Mouse (Mus musculus): ENCODE measurements around the gene Sidt2. TPM values are rescaled to one million over a fixed set of nuclear protein-coding genes. Genes with fewer than 3 reads are reported as not detected.

The Sidt2 gene
- polyA plus RNA-seq, 1 experiment from 2014 or later = 23.6 TPM

- ATAC-seq (ENCODE audit: low FRiP score) = peak; percentile 63
- under 1% methylated on average over 46 of the region's 63 CpGs for WGBS
These were observed 558 bp downstream of the Sidt2 start for GRCm38 (mm10) chr9:45954294-45955106.

GRCm38 (mm10) chr9:45953511-45954293 lies 1.4 kb downstream of the Sidt2 start:
- no peak overlapping the region for H3K27ac ChIP-seq (ENCODE audit: low read depth, low read length)
- 64% methylated on average over 13 of the region's 13 CpGs for WGBS
- H3K9me3 ChIP-seq (ENCODE audit: control insufficient read depth, low read length) = no peaks in the 10 kb centered on the region
- H3K27me3 ChIP-seq (ENCODE audit: control insufficient read depth, insufficient read depth, low read length) = no peaks in the 10 kb centered on the region
- H3K4me3 ChIP-seq (ENCODE audit: low read depth, low read length) = peak overlapping the region; percentile 87
- H3K36me3 ChIP-seq (ENCODE audit: control insufficient read depth, insufficient read depth, low read length) = no peaks in the 10 kb centered on the region
- H3K9ac ChIP-seq (ENCODE audit: low read depth, low read length) = peak overlapping the region; percentile 87
- DNase-seq (ENCODE audit: low spot score) (no peak), ATAC-seq (ENCODE audit: low FRiP score) (no peak)
- no peaks in the 10 kb centered on the region for H3K4me1 ChIP-seq (replicated peaks; ENCODE audit: control insufficient read depth, insufficient read depth, low read length)
- peak overlapping the region; percentile 96 for H3K4me2 ChIP-seq (replicated peaks; ENCODE audit: low read depth, low read length)

More at GRCm38 (mm10) chr9:45954294-45955106, 558 bp downstream of the Sidt2 start:
- Histone ChIP-seq H3K9me3 (ENCODE audit: control insufficient read depth, low read length) (no peaks in the 10 kb centered on the region), H3K4me1 (replicated peaks; ENCODE audit: control insufficient read depth, insufficient read depth, low read length) (no peaks in the 10 kb centered on the region), H3K4me3 (ENCODE audit: low read depth, low read length) (peak overlapping the region; percentile 87), H3K27ac (ENCODE audit: low read depth, low read length) (peak overlapping the region; percentile 79), H3K27me3 (ENCODE audit: control insufficient read depth, insufficient read depth, low read length) (no peaks in the 10 kb centered on the region), H3K36me3 (ENCODE audit: control insufficient read depth, insufficient read depth, low read length) (no peaks in the 10 kb centered on the region), H3K4me2 (replicated peaks; ENCODE audit: low read depth, low read length) (peak overlapping the region; percentile 96), H3K9ac (ENCODE audit: low read depth, low read length) (peak overlapping the region; percentile 87)
- DNase-seq (ENCODE audit: low spot score) = peak; percentile 66

GRCm38 (mm10) chr9:45952890-45953289 lies 2.2 kb downstream of the Sidt2 start:
- Histone ChIP-seq H3K27ac (ENCODE audit: low read depth, low read length) (no peak overlapping the region), H3K4me2 (replicated peaks; ENCODE audit: low read depth, low read length) (no peak overlapping the region), H3K9ac (ENCODE audit: low read depth, low read length) (no peak overlapping the region), H3K27me3 (ENCODE audit: control insufficient read depth, insufficient read depth, low read length) (no peaks in the 10 kb centered on the region), H3K4me1 (replicated peaks; ENCODE audit: control insufficient read depth, insufficient read depth, low read length) (no peaks in the 10 kb centered on the region), H3K9me3 (ENCODE audit: control insufficient read depth, low read length) (no peaks in the 10 kb centered on the region), H3K36me3 (ENCODE audit: control insufficient read depth, insufficient read depth, low read length) (no peaks in the 10 kb centered on the region), H3K4me3 (ENCODE audit: low read depth, low read length) (no peak overlapping the region)
- 86% methylated on average over 7 of the region's 7 CpGs for WGBS
- DNase-seq (ENCODE audit: low spot score) = no peak
- ATAC-seq (ENCODE audit: low FRiP score) = no peak

- no peaks in the 10 kb centered on the region for H3K36me3 ChIP-seq (ENCODE audit: control insufficient read depth, insufficient read depth, low read length)
These were observed 3.0 kb downstream of the Sidt2 start for GRCm38 (mm10) chr9:45952057-45952456.

GRCm38 (mm10) chr9:45946872-45947183 lies 8.2 kb downstream of the Sidt2 start:
- ATAC-seq (ENCODE audit: low FRiP score) = no peak
- H3K4me3 ChIP-seq (ENCODE audit: low read depth, low read length) = no peak overlapping the region
- 0 out of 2 replicates have a peak, but pooled peaks cover 2% of the 10 kb centered on the region for H3K36me3 ChIP-seq (ENCODE audit: control insufficient read depth, insufficient read depth, low read length)
- H3K9ac ChIP-seq (ENCODE audit: low read depth, low read length) = no peak overlapping the region
- H3K27ac ChIP-seq (ENCODE audit: low read depth, low read length) = no peak overlapping the region
- H3K9me3 ChIP-seq (ENCODE audit: control insufficient read depth, low read length) = no peaks in the 10 kb centered on the region
- WGBS = 92% methylated on average over 10 of the region's 10 CpGs
- H3K4me1 ChIP-seq (replicated peaks; ENCODE audit: control insufficient read depth, insufficient read depth, low read length) = no peaks in the 10 kb centered on the region
- H3K27me3 ChIP-seq (ENCODE audit: control insufficient read depth, insufficient read depth, low read length) = no peaks in the 10 kb centered on the region
- H3K4me2 ChIP-seq (replicated peaks; ENCODE audit: low read depth, low read length) = no peak overlapping the region
- no peak for DNase-seq (ENCODE audit: low spot score)

More at GRCm38 (mm10) chr9:45952057-45952456, 3.0 kb downstream of the Sidt2 start:
- H3K4me1 ChIP-seq (replicated peaks; ENCODE audit: control insufficient read depth, insufficient read depth, low read length) = no peaks in the 10 kb centered on the region
- WGBS = 94% methylated on average over 4 of the region's 4 CpGs
- DNase-seq (ENCODE audit: low spot score) (no peak), ATAC-seq (ENCODE audit: low FRiP score) (no peak)
- no peaks in the 10 kb centered on the region for H3K9me3 ChIP-seq (ENCODE audit: control insufficient read depth, low read length)
- H3K27ac ChIP-seq (ENCODE audit: low read depth, low read length) = no peak overlapping the region
- H3K9ac ChIP-seq (ENCODE audit: low read depth, low read length) = no peak overlapping the region
- no peak overlapping the region for H3K4me3 ChIP-seq (ENCODE audit: low read depth, low read length)
- H3K4me2 ChIP-seq (replicated peaks; ENCODE audit: low read depth, low read length) = no peak overlapping the region
- H3K27me3 ChIP-seq (ENCODE audit: control insufficient read depth, insufficient read depth, low read length) = no peaks in the 10 kb centered on the region

GRCm38 (mm10) chr9:45946182-45946871 lies 8.7 kb downstream of the Sidt2 start:
- H3K9ac ChIP-seq (ENCODE audit: low read depth, low read length) = no peak overlapping the region
- 0 out of 2 replicates have a peak, but pooled peaks cover 2% of the 10 kb centered on the region for H3K36me3 ChIP-seq (ENCODE audit: control insufficient read depth, insufficient read depth, low read length)
- H3K27ac ChIP-seq (ENCODE audit: low read depth, low read length) = no peak overlapping the region
- H3K4me2 ChIP-seq (replicated peaks; ENCODE audit: low read depth, low read length) = no peak overlapping the region
- no peaks in the 10 kb centered on the region for H3K4me1 ChIP-seq (replicated peaks; ENCODE audit: control insufficient read depth, insufficient read depth, low read length)
- H3K27me3 ChIP-seq (ENCODE audit: control insufficient read depth, insufficient read depth, low read length) = no peaks in the 10 kb centered on the region
- no peaks in the 10 kb centered on the region for H3K9me3 ChIP-seq (ENCODE audit: control insufficient read depth, low read length)
- DNase-seq (ENCODE audit: low spot score) (no peak), ATAC-seq (ENCODE audit: low FRiP score) (no peak)
- 86% methylated on average over 16 of the region's 16 CpGs for WGBS
- H3K4me3 ChIP-seq (ENCODE audit: low read depth, low read length) = no peak overlapping the region

GRCm38 (mm10) chr9:45945721-45946120 lies 9.3 kb downstream of the Sidt2 start:
- Histone ChIP-seq H3K27me3 (ENCODE audit: control insufficient read depth, insufficient read depth, low read length) (no peaks in the 10 kb centered on the region), H3K36me3 (ENCODE audit: control insufficient read depth, insufficient read depth, low read length) (0 out of 2 replicates have a peak, but pooled peaks cover 2% of the 10 kb centered on the region), H3K4me2 (replicated peaks; ENCODE audit: low read depth, low read length) (no peak overlapping the region), H3K9me3 (ENCODE audit: control insufficient read depth, low read length) (no peaks in the 10 kb centered on the region), H3K9ac (ENCODE audit: low read depth, low read length) (no peak overlapping the region), H3K4me3 (ENCODE audit: low read depth, low read length) (no peak overlapping the region), H3K27ac (ENCODE audit: low read depth, low read length) (no peak overlapping the region), H3K4me1 (replicated peaks; ENCODE audit: control insufficient read depth, insufficient read depth, low read length) (no peaks in the 10 kb centered on the region)
- DNase-seq (ENCODE audit: low spot score) (no peak), ATAC-seq (ENCODE audit: low FRiP score) (no peak)
- WGBS = 92% methylated on average over 13 of the region's 13 CpGs

GRCm38 (mm10) chr9:45944506-45945400 lies 10.3 kb downstream of the Sidt2 start:
- H3K9me3 ChIP-seq (ENCODE audit: control insufficient read depth, low read length) = no peaks in the 10 kb centered on the region

More at GRCm38 (mm10) chr9:45944506-45945400, 10.3 kb downstream of the Sidt2 start:
- ATAC-seq (ENCODE audit: low FRiP score) = no peak
- 88% methylated on average over 13 of the region's 13 CpGs for WGBS
- DNase-seq (ENCODE audit: low spot score) = no peak
- H3K27me3 ChIP-seq (ENCODE audit: control insufficient read depth, insufficient read depth, low read length) = no peaks in the 10 kb centered on the region
- no peak overlapping the region for H3K4me2 ChIP-seq (replicated peaks; ENCODE audit: low read depth, low read length)
- H3K36me3 ChIP-seq (ENCODE audit: control insufficient read depth, insufficient read depth, low read length) = 0 out of 2 replicates have a peak, but pooled peaks cover 2% of the 10 kb centered on the region
- H3K27ac ChIP-seq (ENCODE audit: low read depth, low read length) = no peak overlapping the region
- H3K4me1 ChIP-seq (replicated peaks; ENCODE audit: control insufficient read depth, insufficient read depth, low read length) = no peaks in the 10 kb centered on the region
- no peak overlapping the region for H3K4me3 ChIP-seq (ENCODE audit: low read depth, low read length)
- H3K9ac ChIP-seq (ENCODE audit: low read depth, low read length) = no peak overlapping the region
